Mouse (Mus musculus) brain, embryonic 18.5 days (tissue): ENCODE results near the gene Sept11.

ENCODE experiments used
- DNase-seq: peaks from one replicate; pipeline ENCODE4 v3.0.0-alpha.2; 2012; ENCODE audit warnings: low read depth, low spot score

The Sept11 gene

GRCm38 (mm10) chr5:93092857-93093622 is at the start of gene Sept11:
Gene Sept11, plus strand, starts transcription at chr5:93093437.
- DNase-seq = peak; percentile 83

DNA sequence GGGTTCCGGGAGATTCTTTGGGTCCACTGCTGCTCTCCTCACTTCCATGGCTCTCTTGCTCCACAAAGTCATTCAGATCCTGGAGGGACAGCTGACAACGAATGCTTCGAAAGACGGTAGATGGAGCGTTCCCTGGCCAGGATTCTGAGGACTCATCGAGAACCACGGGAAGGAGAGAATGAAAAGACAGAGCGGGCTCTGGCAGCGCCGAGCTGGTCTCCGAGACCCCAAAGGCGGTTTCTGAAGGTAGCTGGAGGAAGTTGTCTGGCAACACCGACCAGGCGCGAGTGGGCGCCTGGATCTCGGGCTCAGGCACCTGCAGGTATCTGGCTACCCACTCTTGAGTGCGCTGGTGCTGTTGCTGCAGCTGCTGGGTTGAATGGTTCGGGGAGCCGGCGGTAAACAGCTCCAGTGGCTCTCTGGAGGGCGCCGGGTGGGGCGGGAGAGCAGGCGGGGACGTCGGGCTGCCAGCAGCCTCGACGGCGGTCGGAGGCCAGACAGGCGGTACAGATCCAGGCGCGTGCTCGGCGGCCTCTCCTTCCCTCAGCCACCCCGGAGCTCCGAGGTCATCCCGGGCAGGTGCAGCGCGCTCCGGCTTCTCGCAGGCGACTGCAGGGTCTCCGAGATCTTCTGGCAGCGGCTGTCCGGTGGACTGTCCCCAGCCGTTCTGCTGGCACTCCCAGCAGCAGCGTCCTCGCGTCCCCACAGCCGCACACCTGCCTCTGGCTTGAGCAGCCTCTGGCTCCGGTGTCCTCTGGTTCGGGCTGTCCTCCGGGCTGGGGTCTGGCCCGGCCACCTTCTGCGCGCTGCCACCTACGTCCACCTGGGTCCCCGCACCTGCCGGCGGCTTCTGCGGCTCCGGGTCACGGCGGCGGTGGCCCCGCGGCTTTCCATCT is 49.3 kb upstream of the Sept11 start:
- no peak for DNase-seq

- no peak for DNase-seq
Measured at GRCm38 (mm10) chr5:93044584-93045370, 48.5 kb upstream of the Sept11 start, which contains the start of gene Sowahb. Gene Sowahb, minus strand, starts transcription at chr5:93045022.

DNA sequence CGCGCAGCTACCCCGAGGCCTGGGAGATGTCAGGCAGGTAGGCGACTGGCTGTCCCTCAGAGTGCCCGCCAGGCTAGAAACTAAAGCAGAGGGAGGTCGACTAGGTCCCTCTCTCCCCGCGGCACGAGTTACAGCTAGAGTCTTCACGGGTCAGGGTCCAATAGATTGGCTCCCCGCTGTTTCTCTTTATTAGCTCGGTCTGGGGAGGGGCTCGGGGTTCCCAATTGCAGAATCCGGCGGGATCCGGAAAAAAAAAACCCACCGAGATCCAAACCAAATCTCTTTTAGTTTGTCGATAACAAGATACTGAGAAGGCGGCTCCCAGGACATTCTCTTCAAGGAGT is 47.9 kb upstream of the Sept11 start:
- no peak for DNase-seq

- no peak for DNase-seq
Measured at GRCm38 (mm10) chr5:93046306-93046845, 46.9 kb upstream of the Sept11 start.

- DNase-seq = no peak
Measured at GRCm38 (mm10) chr5:93048481-93049240, 44.6 kb upstream of the Sept11 start.

DNA sequence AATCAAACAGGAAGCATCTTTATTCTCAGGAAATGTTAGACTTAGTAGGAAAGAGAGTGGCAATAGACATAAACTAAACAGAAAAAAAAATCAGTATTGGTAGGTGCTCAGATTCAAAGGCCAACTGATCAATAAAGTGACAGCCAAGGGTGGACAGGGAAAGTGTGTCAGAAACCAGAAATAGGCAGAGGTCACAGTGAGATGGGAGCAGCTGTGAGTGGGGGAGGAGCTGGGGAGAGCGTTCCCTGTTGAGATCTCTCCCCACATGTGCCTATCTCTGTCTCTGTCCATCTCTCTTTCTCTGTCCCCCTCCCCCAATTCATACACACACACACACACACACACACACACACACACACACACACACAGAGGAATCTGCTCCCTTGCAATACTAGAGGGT is 43.3 kb upstream of the Sept11 start:
- DNase-seq = no peak

DNA sequence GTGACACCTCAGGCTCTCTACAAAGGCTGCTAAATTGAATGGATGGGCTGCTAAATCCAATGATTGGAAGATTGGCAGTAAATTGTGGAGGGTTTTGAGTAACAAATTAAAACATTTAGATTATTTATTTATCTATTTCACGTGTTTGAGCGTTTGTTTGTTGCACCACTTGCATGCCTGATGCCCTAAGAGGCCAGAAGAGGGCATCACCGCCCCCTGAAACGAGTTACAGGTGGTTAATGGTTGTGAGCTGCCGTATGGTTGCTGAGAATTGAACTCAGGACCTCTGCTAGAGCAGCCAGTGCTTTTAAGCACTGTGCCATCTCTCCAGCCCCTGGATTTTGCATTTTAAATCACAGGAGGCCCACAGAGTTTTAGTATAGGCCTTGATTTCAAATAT is 42.2 kb upstream of the Sept11 start:
- DNase-seq = no peak

DNA sequence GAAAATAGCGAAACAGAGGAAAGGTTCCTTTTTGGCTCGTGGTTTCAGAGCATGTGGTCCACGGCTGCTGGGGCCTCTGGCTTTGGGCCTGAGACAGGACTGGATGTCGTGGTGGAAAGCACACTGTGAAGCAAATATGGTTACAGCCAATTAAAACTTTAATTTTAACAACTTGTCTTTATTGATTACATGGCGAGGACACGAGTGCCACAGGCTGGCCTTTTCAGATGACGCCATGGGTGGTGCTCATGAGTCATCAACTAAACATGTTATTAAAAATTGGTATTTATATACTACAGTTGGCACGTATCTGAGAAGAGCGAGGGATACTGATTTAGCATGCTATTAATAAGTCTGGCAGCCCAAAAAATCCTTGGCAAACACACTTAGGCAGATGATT is 41.3 kb upstream of the Sept11 start:
- no peak for DNase-seq

- DNase-seq = no peak
Measured at GRCm38 (mm10) chr5:93053606-93054397, 39.4 kb upstream of the Sept11 start.

- DNase-seq = no peak
Measured at GRCm38 (mm10) chr5:93060865-93061264, 32.4 kb upstream of the Sept11 start.

DNA sequence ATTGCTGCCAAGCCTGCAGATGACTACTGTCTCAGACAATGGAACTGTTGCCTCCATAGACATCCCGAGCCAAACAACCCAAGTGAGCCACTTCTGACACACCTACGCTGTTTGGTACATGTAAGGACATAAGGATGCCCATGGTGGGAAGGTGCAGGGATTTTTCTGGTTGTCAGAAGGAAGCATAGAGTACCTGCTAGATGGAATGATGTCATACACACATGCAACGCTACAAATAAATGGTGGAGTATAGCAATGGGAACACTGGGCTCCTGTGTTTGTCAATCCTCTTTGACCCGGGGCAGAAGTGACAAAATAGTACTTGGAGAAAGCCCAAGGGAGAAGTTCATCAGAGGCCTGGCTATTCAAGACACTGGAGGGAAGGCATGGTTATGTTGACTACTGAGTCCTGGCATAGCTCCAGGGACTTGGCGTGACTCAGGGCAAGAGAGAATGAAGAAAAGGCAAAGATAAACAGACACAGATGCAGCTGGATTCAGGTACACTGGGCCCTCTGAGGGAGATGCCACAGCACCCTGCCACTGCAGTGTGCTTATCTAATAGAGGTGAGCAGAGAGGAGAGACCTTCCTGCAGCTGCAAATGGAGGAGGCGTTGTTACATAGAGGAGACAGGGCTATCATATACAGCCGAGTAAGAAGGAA is 15.4 kb upstream of the Sept11 start:
- DNase-seq = no peak

DNA sequence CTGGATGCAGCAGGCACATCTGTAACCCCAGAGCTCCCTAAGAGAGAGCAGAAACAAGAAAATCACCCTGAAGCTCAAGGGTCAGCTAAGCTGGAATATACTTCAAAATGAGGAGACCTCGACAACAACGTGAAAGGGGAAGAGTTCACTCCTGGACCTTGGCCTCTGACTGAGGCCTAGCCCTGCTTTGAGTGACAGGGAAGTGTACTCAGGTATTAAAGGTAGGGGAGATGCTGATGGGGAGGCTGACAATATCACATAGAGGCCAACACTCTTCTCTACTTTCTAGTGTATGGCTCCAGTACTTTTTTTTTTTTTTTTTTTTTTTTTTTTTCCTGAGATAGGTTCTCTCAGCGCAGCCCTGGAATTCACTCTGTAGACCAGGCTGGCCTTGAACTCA is 13.6 kb upstream of the Sept11 start:
- no peak for DNase-seq

DNA sequence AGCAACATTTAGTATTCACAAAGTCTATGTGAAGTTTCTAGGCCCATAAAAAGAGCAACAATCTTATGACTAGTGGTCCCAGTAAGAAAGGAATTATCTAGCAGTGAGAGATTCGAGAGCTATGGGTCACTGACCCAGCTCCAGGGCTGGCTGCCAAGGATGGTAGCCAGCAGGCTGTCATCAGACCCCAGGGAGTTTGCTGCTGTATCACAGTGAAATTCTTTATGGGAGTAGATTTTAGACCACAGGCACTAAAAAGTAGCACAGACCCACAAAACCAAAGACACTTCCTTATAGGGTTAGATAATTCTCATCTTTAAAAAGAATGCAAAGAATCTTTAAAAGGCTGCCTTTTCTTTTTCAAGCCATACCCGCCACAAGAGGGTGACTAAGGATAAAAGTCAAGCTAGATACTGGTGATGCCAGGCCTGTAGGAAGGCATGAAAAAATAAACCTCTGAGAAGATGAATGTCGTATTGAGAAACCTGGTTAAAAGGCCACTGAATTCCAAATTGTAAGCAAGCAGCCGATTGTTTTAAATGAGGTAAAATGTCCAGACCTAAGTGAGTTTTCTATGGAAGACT is 8.1 kb upstream of the Sept11 start:
- DNase-seq = no peak

- no peak for DNase-seq
Measured at GRCm38 (mm10) chr5:93085900-93086299, 7.3 kb upstream of the Sept11 start.

- DNase-seq = no peak
Measured at GRCm38 (mm10) chr5:93091266-93091665, 2.0 kb upstream of the Sept11 start.

DNA sequence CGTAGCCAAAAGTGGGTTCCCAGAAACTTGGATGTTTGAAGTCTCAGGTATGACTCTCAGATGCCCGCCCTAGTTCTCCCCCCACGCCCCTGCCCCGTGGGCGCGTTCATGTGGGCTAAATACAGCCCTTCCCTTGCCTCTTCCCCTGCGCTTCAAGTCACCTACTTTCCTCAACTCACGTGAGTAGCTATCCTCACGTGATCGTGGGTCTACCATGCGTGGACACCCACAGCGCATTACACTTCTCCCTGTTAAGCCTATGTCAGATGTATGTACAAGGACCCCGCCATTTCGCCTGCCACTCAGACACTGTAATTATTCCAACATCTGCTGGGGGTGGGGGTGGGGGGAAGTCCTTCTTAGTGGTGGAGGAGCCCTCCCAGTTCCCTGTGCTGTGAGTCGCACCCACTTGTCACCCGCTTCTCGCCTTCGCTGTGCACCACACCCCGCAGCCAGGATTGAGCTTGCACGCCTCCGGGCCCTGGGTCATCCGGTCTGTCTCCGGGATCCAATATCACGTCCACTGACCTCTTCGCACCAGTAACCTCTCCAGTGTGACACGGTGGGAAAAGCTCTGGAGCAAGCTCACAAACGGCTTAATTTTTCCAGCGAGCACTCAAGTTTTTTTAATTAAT is 973 bp upstream of the Sept11 start:
- DNase-seq = no peak

GRCm38 (mm10) chr5:93093638-93094527 is 646 bp downstream of the Sept11 start:
- no peak for DNase-seq
